Mouse (Mus musculus): ENCODE measurements around the gene Dab2ip.

DNA sequence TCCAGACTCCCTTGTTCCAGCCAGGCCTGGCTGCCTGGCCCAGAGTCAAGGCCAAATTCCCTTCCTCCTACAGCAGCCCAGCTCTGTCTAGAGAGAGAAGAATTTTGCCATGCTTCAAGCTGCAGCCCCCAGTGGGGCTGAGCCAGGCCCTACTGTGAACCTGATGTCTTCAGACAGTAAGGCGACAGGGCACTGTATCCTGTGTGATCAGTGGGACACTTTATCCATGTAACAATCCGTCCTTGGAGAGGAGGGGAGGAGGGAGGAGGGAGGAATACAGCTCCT lies 1.4 kb downstream of the Dab2ip start:
- TF ChIP-seq POLR2A (IDR thresholded peaks at IDR 0.05; ENCODE audit: extremely low read depth, insufficient read depth, low read length): no peak
- no peak for TF ChIP-seq CTCF (IDR thresholded peaks at IDR 0.05; ENCODE audit: low read depth, low read length)

Data from liver, adult 2 months (tissue).